Mouse (Mus musculus): ENCODE results near the gene Atl2.

- TF ChIP-seq GATA1 (IDR thresholded peaks at IDR 0.05; ENCODE audit: borderline replicate concordance, low read length) = no peak
- no peak for TF ChIP-seq FLI1 (IDR thresholded peaks at IDR 0.05; ENCODE audit: low read length)
Observed at GRCm38 (mm10) chr17:79840254-79841238, 55.4 kb downstream of the Atl2 start.
